Mouse (Mus musculus) lung, postnatal 0 days (tissue): ENCODE data around the gene a.

Experiments used
- CTCF ChIP-seq: IDR thresholded peaks from 2 replicates; pipeline ENCODE4 v1.5.1; 2016; ENCODE audit warnings: antibody characterized with exemption, mild to moderate bottlenecking
- EP300 ChIP-seq: IDR thresholded peaks from 2 replicates; pipeline ENCODE4 v1.6.1; 2016; ENCODE audit warnings: antibody characterized with exemption, mild to moderate bottlenecking, control low read depth

GRCm38 (mm10) chr2:154920896-154921295 is 129.7 kb downstream of the a start:
- no peak for TF ChIP-seq CTCF
- TF ChIP-seq EP300 = no peak
